Mouse (Mus musculus) forebrain, embryonic 16.5 days (tissue): ENCODE results near the gene Calcrl. TPM values are rescaled to one million over a fixed set of nuclear protein-coding genes. Genes with fewer than 3 reads are reported as not detected.

ENCODE experiments used
- ATAC-seq: fragments of 200-750 bp; cut with Nextera tagmentation; 2 replicates; pipeline ENCODE4 v1.8.0; 2017; ENCODE audit warnings: mild to moderate bottlenecking, moderate library complexity
- H3K27ac ChIP-seq: fragments of 300-500 bp; sonication (generic); 2 replicates; pipeline ENCODE4 v1.5.1; 2014; ENCODE audit warnings: low read length, control low read depth
- H3K27me3 ChIP-seq: fragments of 300-500 bp; sonication (generic); replicated peaks from 2 replicates; pipeline ENCODE4 v1.6.1; 2014; ENCODE audit warnings: low read length; ENCODE audit not compliant: control insufficient read depth, insufficient read depth
- H3K36me3 ChIP-seq: fragments of 300-500 bp; sonication (generic); 2 replicates; pipeline ENCODE4 v1.6.1; 2014; ENCODE audit not compliant: control insufficient read depth, insufficient read depth
- H3K4me1 ChIP-seq: fragments of 300-500 bp; sonication (generic); replicated peaks from 2 replicates; pipeline ENCODE4 v1.6.1; 2014; ENCODE audit warnings: low read length; ENCODE audit not compliant: control insufficient read depth, insufficient read depth
- H3K4me2 ChIP-seq: fragments of 300-500 bp; sonication (generic); 2 replicates; pipeline ENCODE4 v1.6.1; 2014; ENCODE audit warnings: mild to moderate bottlenecking, low read length, control low read depth
- H3K4me3 ChIP-seq: fragments of 300-500 bp; sonication (generic); replicated peaks from 2 replicates; pipeline ENCODE4 v1.5.1; 2014; ENCODE audit warnings: mild to moderate bottlenecking, low read length, control low read depth
- H3K9ac ChIP-seq: fragments of 300-500 bp; sonication (generic); replicated peaks from 2 replicates; pipeline ENCODE4 v1.6.1; 2014; ENCODE audit warnings: low read depth, low read length, control low read depth
- H3K9me3 ChIP-seq: fragments of 300-500 bp; sonication (generic); 2 replicates; pipeline ENCODE4 v1.6.1; 2016; ENCODE audit warnings: low read length; ENCODE audit not compliant: control insufficient read depth
- WGBS: fragments of 180-500 bp; shearing (Covaris S2); extraction: QIAGEN DNeasy Blood & Tissue Kit; methylation state at CpG from one replicate; pipeline ENCODE4 v1.1.7; 2014; 5-methylcytosine and 5-hydroxymethylcytosine counted together
- polyA plus RNA-seq: library from polyadenylated mRNA; unstranded; fragments of >200 nt; fragmentation: Nextera tagmentation; extraction: Ambion mirVana; gene quantifications from 2 replicates; pipeline ENCODE4 v1.2.1, GENCODE M21; 2015

Calcrl gene
- polyA plus RNA-seq, 1 experiment from 2014 or later = 5.8 TPM

- Histone ChIP-seq H3K9me3 (no peaks in the 10 kb centered on the region), H3K4me1 (no peaks in the 10 kb centered on the region), H3K4me2 (no peak overlapping the region), H3K9ac (no peak overlapping the region), H3K27ac (no peak overlapping the region), H3K4me3 (no peak overlapping the region), H3K36me3 (no peaks in the 10 kb centered on the region), H3K27me3 (no peaks in the 10 kb centered on the region)
- ATAC-seq = peak; percentile 31; the same call in 1 of the 2 replicates
- WGBS = 58% methylated on average over 10 of the region's 10 CpGs
Measured at GRCm38 (mm10) chr2:84454551-84455235, 29.5 kb upstream of the Calcrl start.

DNA sequence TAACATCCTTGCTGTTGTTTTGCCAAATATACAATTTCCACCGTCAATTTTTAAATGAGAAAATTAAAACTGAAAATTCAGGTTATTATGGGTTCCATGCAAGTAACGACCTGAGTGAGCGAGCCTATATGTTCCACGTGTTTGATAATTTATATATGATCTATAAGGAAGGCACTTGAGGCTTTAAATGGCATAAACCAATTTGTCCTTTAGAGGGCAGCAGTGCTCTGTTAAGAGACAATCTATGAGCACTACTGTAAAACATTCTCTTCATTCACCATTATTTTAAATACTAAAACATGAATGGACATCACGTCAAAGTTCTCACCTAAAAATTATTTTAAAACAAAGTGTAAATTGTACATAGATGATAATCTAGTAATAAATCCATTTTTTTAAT, 28.8 kb upstream of the Calcrl start:
- Histone ChIP-seq H3K9me3 (no peaks in the 10 kb centered on the region), H3K4me3 (no peak overlapping the region), H3K4me2 (no peak overlapping the region), H3K27me3 (no peaks in the 10 kb centered on the region), H3K9ac (no peak overlapping the region), H3K36me3 (no peaks in the 10 kb centered on the region), H3K27ac (no peak overlapping the region), H3K4me1 (no peaks in the 10 kb centered on the region)
- 13% methylated on average over 5 of the region's 5 CpGs for WGBS
- ATAC-seq = 0 out of 2 replicates have a peak, but pooled peaks have one; percentile 50

GRCm38 (mm10) chr2:84445499-84445898, 20.3 kb upstream of the Calcrl start:
- Histone ChIP-seq H3K9me3 (no peaks in the 10 kb centered on the region), H3K4me1 (no peaks in the 10 kb centered on the region), H3K9ac (no peak overlapping the region), H3K27ac (no peak overlapping the region), H3K4me2 (no peak overlapping the region), H3K36me3 (no peaks in the 10 kb centered on the region), H3K4me3 (no peak overlapping the region), H3K27me3 (no peaks in the 10 kb centered on the region)
- WGBS = 96% methylated on average over 1 of the region's 1 CpGs
- no peak for ATAC-seq

GRCm38 (mm10) chr2:84441940-84442339, 16.7 kb upstream of the Calcrl start:
- H3K36me3 ChIP-seq = no peaks in the 10 kb centered on the region
- H3K9me3 ChIP-seq = no peaks in the 10 kb centered on the region
- no peak overlapping the region for H3K4me3 ChIP-seq
- no peaks in the 10 kb centered on the region for H3K27me3 ChIP-seq
- 74% methylated on average over 5 of the region's 5 CpGs for WGBS
- H3K4me1 ChIP-seq = no peaks in the 10 kb centered on the region
- no peak overlapping the region for H3K27ac ChIP-seq
- ATAC-seq = no peak
- H3K4me2 ChIP-seq = no peak overlapping the region
- H3K9ac ChIP-seq = no peak overlapping the region

GRCm38 (mm10) chr2:84429724-84430123, 4.5 kb upstream of the Calcrl start:
- Histone ChIP-seq H3K27me3 (no peaks in the 10 kb centered on the region), H3K9me3 (no peaks in the 10 kb centered on the region), H3K4me1 (no peaks in the 10 kb centered on the region), H3K9ac (no peak overlapping the region), H3K4me3 (no peak overlapping the region), H3K27ac (no peak overlapping the region), H3K4me2 (no peak overlapping the region), H3K36me3 (no peaks in the 10 kb centered on the region)
- 54% methylated on average over 11 of the region's 11 CpGs for WGBS
- ATAC-seq = peak; percentile 77

DNA sequence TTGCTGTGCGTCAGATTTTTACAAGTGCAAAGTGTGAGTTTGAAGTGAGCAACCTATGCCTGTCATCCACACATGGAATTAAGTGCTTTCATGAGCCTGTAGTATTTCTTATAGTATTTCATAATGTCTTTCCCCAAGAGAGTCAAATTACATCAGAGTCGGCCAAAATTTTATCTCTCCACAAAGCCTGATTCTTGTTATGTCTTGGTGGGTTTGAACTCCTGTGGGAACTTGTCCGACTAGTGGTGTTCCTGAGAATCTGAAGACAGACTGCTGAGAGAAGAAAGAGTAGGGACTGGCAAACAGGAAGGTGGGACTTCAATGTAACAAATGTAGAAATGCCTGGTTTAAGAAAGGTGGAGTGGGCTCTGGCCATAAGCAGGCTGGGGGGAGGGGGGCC, 3.6 kb upstream of the Calcrl start:
- no peak overlapping the region for H3K4me3 ChIP-seq

GRCm38 (mm10) chr2:84426531-84426930, 1.3 kb upstream of the Calcrl start:
- no peak overlapping the region for H3K27ac ChIP-seq
- no peaks in the 10 kb centered on the region for H3K9me3 ChIP-seq
- H3K4me1 ChIP-seq = no peaks in the 10 kb centered on the region
- H3K9ac ChIP-seq = no peak overlapping the region
- no peaks in the 10 kb centered on the region for H3K27me3 ChIP-seq
- no peak overlapping the region for H3K4me2 ChIP-seq
- 90% methylated on average over 4 of the region's 4 CpGs for WGBS
- no peak for ATAC-seq
- H3K4me3 ChIP-seq = no peak overlapping the region
- no peaks in the 10 kb centered on the region for H3K36me3 ChIP-seq

More for the DNA sequence above, 3.6 kb upstream of the Calcrl start:
- no peak for ATAC-seq
- H3K27ac ChIP-seq = no peak overlapping the region
- 68% methylated on average over 3 of the region's 3 CpGs for WGBS
- H3K36me3 ChIP-seq = no peaks in the 10 kb centered on the region
- no peaks in the 10 kb centered on the region for H3K9me3 ChIP-seq
- H3K9ac ChIP-seq = no peak overlapping the region
- no peaks in the 10 kb centered on the region for H3K27me3 ChIP-seq
- no peak overlapping the region for H3K4me2 ChIP-seq
- no peaks in the 10 kb centered on the region for H3K4me1 ChIP-seq

- no peak for ATAC-seq
- Histone ChIP-seq H3K9me3 (peaks cover 4% of the 10 kb centered on the region; the same call in 1 of the 2 replicates), H3K27ac (no peak overlapping the region), H3K4me1 (no peaks in the 10 kb centered on the region), H3K9ac (no peak overlapping the region), H3K27me3 (no peaks in the 10 kb centered on the region), H3K4me2 (no peak overlapping the region), H3K4me3 (no peak overlapping the region), H3K36me3 (no peaks in the 10 kb centered on the region)
- 43% methylated on average over 4 of the region's 4 CpGs for WGBS
Measured at GRCm38 (mm10) chr2:84416501-84416900, 8.7 kb downstream of the Calcrl start.

- H3K4me2 ChIP-seq = no peak overlapping the region
Measured at GRCm38 (mm10) chr2:84409796-84410592, 15.2 kb downstream of the Calcrl start.

More at GRCm38 (mm10) chr2:84409796-84410592, 15.2 kb downstream of the Calcrl start:
- no peak for ATAC-seq
- Histone ChIP-seq H3K4me3 (no peak overlapping the region), H3K27ac (no peak overlapping the region), H3K9me3 (peaks cover 4% of the 10 kb centered on the region; the same call in 1 of the 2 replicates), H3K9ac (no peak overlapping the region), H3K27me3 (no peaks in the 10 kb centered on the region), H3K36me3 (no peaks in the 10 kb centered on the region), H3K4me1 (no peaks in the 10 kb centered on the region)
